Mouse (Mus musculus) adrenal gland, postnatal 14 days (tissue): Measurements from ENCODE around the gene Mpnd. TPM values are rescaled to one million over a fixed set of nuclear protein-coding genes. Genes with fewer than 3 reads are reported as not detected.

ENCODE experiments used
- DNase-seq: peaks from one replicate; pipeline ENCODE4 v3.0.0; 2021; ENCODE audit warnings: mixed read lengths
- total RNA-seq: library from RNA; stranded (reverse); gene quantifications from 2 replicates; pipeline ENCODE4 v1.2.3, GENCODE M21; 2021

Mpnd gene
- total RNA-seq, 1 experiment from 2014 or later, result 86.1 TPM

DNA sequence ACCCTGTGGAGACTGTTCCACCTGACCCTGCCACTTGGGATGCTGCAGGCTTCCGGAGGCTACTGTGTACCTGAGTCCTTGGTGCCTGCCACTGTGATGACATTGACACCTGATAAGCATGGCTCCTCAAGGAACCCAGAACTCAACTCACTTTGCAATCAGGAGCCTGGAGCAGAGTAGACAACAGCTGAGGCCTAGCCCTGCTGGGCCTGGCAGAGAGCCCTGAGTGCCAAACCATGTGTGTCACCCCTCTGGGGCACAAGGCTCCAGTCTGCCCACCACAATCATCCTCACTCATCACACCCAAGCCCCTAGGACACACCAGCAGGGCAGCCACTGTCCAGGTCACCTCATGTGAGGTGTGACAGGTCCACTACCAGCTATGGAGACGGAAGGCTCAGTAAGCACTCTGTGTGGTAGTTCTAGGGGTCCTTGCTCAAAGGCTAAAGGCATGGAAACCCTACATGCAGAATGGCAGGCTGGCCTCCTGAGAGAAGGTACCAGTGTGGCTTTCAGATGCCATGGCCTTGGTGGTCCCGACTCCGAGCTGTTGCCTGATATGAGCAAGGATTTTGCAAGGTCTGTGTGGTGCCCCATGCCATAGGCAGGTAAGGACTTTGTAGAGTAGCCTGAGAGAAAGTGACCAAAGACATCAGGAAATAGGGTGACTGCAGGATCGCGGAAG lies 15.0 kb downstream of the Mpnd start:
- DNase-seq, result no peak

DNA sequence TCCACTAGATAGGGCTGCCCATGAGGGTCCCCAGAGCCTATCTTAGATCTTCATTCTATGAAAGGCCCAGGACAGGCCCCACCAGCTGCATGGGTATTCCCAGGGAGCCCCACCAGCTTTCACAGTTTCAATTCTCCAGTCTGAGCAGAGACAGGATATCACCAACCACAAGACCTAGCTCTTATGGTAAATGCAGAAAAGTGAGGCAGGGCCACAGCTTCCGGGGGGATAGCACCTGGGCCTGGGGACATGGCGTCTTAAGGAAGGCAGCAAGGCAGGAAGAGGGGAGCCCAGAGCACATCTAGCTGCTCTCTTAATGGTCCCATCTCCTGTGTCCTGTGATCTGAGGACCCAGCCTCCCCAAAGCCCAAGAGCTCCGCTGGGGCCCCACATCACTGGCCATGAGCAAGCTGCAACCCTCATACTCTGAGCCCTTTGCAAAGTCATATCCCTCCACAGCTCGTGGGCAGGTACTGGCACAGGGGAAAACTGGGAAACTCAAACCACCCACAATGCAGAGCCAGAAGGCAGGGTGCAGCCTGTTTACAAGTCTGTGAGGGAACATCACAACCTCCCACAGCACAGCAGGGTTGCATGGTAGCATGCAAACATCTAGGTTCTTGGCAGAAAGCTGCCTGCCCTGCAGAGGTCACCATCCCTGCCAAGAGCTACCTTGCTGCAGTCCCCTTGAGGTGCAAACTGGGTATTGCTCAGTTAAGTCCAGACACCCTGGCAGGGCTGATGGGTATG lies 15.8 kb downstream of the Mpnd start:
- DNase-seq, result no peak

DNA sequence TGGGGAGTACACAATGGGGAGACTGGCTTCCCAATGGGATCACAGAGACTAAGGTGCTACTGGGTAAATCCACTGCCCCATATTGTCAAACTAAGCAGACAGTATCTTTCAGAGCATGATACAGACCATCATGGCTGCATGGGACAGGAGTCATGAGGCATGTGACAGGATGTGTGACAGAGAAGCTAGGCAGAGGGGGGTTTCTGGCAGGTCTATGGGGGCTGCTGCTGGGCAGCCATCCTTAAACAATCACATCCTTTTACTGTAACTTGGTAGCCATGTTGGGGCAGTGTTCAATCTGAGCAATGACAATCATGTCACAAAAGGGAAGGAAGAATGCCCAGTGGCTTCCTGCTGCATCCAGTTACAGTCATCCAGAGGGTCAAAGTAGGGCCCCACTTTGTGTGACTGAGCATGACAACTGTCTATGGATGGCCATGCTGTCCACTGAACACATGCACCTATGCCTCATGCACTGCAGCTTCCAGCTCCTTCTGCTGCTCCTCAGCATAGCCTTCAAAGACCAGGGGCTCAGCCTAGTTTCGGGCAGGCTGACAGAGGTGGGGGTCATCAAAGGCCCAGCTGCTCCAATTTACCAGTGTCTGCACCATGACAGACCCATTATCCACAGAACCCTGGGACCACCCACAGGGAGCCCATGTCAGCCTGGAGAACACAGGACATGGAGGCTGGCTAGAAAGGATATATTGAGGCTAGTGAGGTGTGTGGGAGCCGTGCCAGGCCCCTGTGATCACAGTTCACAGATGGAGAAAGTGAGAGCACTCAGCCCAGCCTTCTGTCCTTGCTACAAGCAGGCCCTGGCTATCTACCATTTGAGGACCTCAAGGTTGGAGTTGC lies 16.8 kb downstream of the Mpnd start:
- DNase-seq, result no peak

DNA sequence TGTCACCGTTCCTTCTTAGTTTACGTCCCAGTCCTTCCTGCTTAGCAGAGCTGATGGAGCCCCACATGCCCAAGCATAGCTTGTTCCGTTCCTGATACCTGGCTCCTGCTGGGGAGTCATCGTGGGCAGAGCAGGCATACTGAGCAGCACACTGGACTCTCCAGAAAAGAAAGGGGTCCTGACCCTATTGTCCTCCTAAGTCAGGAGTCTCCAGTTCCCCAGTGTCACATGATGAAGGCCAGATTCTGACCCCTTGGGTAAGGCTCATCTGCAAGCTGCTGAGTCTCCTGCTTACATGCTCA lies 17.4 kb downstream of the Mpnd start:
- DNase-seq, result no peak

DNA sequence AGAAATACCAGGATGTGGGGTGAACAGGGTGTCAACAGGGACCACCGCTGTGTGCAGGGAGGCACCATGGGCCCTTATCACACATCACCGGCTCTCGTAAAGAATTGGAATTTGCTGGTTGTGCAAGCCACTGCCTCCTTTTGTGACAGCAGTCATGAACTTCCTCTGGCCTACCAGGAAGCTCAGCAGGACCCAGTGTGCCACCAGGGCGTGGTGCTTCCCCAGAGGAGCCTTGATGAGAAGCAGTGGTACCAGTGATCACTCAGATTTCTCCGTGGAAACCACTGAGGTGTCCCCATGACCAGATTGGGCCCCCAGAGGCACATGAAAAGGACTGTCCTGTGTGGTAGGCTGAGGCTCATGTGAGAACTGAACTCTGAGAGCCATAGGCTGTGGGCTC lies 17.9 kb downstream of the Mpnd start:
- DNase-seq, result no peak

DNA sequence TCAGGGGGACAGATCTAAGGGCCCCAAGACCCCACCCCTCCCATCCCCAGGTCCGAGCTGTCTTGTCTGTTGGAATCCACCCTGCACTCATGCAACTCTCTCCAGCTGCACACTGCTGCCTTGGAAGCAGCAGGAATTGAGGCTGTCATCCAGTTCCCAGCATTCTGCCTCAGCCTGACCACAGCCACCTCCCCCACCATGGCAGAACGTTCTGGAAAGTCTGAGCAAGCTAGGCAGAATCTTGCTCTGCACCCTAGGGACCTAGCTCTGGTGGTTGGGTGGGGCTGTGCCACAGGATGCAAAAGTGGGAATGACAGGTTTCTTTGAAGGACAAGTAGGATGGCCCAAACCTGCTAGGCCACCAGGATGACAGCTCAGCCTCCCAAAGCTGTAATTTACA lies 19.0 kb downstream of the Mpnd start:
- DNase-seq, result no peak

DNA sequence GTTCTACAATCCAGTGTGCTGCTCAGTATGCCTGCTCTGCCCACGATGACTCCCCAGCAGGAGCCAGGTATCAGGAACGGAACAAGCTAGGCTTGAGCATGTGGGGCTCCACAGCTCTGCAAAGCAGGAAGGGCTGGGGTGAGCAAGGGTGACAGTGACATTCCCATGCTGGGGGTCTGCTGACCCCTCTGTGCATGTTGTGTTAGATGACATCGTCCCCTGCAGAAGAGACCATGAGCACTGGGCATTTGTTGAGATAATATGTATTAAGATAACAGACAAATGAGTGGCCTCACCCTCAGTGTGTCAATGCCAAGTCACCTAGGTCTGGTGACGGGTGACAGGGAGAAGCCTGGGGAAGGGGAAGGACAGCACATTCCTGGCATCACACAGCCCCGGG lies 19.4 kb downstream of the Mpnd start:
- no peak for DNase-seq

DNA sequence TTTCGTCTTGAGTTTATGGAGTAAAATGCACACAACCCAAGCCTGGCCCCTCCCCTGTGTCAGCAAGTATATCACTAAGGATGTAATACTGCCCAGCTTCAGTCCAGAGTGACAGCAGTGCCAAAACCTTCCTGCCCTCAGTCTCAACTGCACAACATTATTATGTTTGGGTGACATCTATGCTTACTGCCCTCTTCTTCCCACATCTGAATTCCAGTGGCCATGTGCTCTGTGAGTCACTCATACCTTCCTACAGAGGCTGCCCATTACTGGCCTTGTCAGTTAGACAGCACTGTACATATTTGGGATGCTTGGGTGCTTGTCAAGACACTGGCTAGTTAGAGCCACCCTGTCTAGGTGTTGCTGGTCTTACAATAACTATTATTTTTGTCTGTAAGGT lies 20.8 kb downstream of the Mpnd start:
- DNase-seq, result no peak

DNA sequence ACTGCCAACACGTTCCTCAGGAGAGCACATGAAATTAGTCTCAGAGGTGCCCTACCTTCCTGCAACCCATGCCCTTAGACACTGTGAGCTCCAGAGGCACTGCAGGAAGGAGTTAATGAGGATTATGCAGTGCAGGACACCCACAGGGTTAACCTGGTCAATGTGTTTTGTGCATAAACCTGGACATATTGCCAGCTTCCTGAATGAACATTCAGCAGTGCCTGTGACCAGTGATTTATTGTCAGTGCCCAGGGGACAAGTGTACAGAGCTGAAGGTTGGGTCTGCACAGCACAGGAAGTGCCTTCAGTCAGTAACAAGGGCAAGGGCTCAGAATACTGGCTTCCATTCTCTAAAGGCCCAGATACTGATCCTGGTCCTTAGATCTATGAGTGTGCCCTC lies 21.4 kb downstream of the Mpnd start:
- peak; percentile 53 for DNase-seq

DNA sequence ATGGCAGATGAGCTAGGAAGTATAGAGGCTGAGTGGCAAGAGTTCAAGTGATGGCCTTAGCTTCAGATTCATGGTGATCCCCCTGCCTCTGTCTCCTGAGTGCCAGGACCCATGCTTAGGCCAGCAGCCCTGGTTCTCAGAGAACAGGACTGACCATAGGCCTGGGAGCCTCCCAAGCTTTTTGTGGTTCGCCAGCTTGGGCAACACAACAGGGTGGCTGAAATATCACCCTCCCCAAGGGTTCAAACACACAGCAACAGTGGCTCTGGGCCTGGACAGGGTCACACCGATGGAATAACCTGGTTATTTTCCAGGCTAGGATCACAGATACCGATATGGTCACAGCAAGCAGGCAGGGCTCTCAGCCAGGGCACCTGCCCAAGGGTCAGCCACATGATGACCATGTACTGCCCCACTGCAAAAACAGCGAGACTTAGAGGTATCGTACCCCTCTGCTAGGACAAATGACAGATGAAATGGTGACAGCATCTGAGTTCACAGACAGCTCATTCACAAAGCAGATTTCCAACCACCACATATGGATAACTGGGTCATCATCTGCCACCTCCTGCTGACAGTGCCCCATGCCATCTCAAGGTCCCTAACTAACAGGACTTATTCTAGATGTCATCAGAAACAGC lies 22.4 kb downstream of the Mpnd start:
- peak; percentile 34 for DNase-seq

DNA sequence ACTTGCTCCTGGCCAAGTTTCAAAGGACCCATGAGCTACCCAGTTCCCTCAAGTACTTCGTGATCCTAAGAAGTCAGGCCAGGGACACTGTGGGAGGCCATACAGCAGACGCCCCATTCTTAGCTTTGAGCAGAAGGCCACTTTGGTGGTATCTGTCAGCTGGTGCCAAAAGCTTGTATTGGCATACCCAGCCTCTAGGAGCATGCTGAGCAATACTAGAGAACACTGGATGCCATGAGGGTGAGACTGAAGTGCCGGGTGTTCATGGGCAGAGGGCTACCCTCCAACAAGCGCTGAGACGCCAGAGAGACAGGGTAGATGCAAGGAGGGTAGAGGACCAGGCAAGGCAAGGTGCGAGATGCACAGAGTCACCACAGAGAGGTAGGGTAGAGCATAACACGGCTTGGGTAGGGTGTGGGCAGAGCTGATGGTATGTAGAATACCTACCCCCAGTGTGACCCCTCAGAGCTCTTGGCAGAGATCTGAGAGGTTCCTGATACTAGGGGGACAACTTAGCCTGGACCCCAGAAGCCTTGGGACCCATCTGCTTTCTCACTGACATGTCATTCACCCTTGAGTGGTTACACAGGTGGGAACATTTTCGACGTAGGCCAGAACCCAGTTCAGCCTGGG lies 24.8 kb downstream of the Mpnd start:
- DNase-seq, result peak; percentile 39

DNA sequence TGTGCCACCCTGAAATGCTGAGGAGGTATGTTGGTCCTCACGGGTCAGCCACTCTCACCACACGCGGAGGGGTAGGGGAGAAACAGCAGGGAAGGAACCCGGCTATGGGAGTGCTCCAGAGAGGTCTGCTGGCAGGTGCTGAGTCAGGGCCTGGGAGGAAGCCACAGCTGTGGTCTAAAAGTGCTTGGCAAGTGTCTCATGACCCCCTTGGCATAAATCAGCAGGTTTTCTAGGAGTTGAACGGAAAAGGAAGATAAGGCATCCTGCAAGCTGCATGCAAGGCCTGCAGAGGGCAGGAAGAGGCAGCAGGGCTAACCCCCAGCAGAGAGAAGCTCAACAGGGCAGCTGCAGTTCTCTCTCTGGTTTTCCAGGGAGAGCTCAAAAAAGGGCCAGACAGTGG lies 25.4 kb downstream of the Mpnd start:
- peak; percentile 69 for DNase-seq

DNA sequence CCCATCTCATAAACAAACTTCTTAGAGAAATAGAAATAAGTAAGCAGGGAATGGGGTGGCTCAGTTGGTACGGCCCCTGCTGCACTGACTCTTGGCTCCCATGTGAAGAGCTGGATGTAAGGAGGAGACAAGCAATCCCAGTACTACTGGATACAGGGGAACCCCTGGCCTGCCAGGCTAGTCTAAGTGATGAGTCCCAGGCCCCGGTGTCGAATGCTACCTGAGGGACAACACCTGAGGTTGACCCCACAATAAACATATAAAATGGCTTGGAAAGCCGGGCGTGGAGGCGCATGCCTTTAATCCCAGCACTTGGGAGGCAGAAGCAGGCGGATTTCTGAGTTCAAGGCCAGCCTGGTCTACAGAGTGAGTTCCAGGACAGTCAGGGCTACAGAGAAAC lies 25.9 kb downstream of the Mpnd start:
- DNase-seq, result no peak

DNA sequence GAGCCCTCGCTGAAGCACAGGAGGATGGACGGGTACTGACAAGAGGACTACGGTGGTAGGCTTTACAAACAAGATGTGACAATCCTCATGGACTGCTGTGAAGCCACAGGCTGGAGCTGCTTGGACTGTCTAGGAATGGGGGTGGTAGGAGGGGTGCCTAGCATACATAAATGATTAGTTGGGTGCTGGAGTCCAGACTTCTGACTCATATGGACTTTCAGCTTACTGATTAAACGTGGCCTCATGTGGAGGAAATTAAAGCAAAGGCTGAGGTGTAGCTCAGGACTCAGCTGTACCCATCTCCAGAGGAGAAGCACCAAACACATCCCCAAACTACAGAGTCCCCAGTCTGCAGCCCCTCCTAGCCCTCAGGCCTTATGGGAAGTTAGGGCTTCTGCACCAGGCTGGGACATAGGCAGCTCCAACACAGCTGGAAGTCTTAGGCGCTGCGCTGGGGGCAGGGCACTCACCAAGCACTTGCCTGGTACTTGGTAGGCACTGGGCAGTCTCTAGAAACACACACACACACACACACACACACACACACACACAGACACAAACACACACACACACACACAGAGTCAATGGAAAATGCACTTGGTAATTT lies 26.7 kb downstream of the Mpnd start:
- no peak for DNase-seq

DNA sequence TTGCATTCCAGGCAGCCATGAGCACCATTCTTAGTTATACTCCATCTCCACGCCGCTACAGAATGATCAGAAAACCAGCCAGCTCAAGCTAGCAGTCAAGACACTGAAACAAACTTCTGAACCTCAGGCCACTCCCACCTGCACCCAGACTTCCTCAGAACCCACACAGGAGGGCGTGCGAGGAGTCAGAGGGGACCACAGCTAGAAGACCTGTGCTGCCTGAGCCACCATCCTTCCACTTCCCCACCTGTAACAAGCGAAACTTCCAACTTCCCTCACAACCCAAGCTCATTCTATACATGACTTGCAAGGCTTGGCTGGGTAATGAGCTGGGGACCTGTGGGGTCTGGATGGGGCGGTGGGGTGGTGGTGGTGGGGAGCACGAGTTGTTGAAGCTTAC lies 27.3 kb downstream of the Mpnd start:
- DNase-seq, result no peak

DNA sequence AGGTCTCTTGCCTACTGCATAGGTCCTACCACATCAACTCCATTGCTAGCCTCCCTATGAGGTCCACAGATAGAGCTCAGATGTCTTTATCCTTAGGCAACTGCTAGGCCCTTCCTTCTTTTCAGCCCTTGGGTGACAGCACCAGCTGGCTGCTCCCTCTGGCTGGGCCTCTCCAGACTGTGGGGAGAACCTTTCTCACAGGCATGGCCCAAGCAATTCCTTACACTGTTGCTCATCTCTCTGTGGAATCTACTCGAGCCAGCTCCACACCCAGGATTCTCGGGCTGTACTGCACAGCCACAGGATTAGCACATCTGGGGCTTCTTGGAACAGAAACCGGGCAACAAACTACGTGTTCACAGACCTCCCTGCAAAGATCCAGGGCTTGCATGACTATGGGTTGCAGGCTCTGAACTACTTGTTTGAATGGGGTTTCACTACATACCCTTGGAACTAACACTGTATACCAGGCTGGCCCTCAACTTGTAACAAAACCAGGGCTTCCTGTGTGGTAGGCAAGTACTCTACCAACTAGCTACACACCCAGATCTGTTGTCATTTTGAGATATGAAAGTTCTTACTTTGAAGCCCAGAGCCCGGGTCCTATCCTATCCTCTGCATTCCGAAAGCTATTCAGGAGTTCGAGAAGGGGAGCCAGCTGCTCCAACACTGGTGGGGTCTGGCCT lies 28.7 kb downstream of the Mpnd start:
- no peak for DNase-seq

DNA sequence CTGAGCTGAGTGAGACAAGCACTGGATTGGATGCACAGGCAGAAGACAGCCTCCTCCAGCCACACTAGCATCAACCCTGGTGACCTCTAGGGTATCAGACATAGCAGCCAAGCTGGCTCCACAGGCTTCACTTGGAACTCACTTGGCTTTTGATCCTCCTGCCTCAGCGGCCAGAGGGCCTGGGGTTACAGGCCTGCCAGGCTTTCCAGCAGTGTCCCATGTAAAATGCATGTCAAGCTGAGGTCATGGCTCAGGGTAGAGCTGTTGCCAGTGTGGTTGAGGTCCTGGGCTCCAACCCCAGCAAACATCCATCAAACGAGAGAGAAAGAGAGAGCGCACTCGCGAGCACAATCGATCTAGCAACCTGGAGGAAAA lies 29.2 kb downstream of the Mpnd start:
- DNase-seq, result no peak

DNA sequence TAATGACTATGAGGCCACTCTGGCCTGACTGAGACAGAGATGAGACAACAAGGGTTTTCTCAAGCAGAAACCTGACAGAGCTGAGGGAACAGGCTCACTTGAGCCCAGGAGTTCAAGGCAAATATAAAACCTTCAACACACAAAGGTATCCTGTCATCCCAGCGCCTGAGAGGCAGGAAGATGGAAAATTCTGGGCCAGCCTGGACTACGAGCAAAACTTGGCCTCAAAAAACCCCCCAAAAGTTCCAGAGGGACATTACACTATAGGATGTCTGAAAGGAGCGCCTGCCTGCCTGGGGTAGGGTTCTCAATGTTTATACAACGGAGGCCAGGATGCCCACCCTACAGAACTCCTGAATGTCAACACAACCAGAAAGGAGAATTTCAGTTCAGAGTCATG lies 29.7 kb downstream of the Mpnd start:
- DNase-seq, result no peak

DNA sequence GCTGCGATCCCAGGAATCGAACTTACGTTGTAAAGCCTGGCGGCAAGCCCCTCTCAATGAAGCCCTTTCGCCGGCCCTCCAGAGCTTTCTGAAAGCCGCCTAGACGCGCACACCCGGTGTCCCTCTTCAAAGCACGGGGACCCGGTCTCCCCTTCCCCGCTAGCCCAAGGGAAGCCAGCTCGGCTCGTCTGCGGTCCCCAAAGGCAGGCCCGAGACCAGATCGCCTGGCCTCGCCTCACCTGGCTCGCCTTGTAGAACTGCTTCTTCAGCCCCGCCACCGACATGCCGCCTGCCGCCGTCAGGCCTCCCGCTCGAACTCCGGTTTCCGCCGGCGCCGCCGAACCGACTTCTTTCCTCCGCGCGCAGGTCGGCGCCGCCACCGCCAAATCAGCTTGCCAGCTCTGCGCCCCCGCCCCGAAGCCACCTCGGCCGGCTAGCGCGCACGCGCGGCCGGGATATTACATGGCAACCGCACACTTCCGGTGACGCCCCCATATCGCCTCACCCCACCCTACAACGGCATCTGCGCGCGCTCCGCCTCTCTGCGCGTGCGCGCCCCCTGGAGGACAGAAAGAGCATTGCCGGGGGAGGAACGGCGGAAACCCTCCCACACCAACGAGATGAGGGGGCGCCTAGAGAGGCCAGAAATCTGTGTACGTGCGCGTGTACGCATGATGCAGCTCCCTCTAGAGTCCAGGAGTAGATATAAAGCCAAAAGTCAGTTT lies 30.8 kb downstream of the Mpnd start, which contains the start of gene Sh3gl1:
TSS of gene Sh3gl1 (minus strand) at position 460 of the 725 bp plus-strand sequence.
- peak; percentile 99 for DNase-seq

DNA sequence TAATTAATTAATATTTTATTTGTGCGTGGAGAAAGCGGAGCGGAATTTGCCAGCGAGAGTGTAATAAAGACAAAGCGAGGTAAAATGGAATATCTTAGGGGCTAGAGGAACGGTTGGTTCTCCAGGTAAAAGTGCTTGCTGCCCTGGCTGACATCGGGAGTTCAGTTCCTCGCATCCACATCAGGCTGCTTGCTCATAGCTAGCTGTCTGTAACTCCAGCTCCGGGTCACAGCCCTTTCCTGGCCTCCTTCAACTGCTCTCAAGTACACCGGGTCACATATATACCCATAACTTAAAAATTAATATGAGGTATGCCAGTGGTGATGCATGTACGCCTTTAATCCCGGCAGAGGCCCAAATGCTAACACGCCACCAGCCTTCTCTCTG lies 31.4 kb downstream of the Mpnd start:
- DNase-seq, result no peak
